Mouse (Mus musculus): ENCODE measurements around the gene Dmc1. TPM values are rescaled to one million over a fixed set of nuclear protein-coding genes. Genes with fewer than 3 reads are reported as not detected.

Gene Dmc1
- polyA plus RNA-seq, 1 experiment from 2014 or later = 0.49 TPM

GRCm38 (mm10) chr15:79609226-79609625 is 4.3 kb upstream of the Dmc1 start:
- Histone ChIP-seq H3K4me1 (replicated peaks) (peaks cover 8% of the 10 kb centered on the region), H3K27ac (replicated peaks) (no peak overlapping the region), H3K9me3 (no peaks in the 10 kb centered on the region), H3K36me3 (peaks cover 25% of the 10 kb centered on the region), H3K4me3 (no peak overlapping the region), H3K27me3 (no peaks in the 10 kb centered on the region), H3K4me2 (no peak overlapping the region), H3K9ac (no peak overlapping the region)
- WGBS = 100% methylated on average over 2 of the region's 2 CpGs
- no peak for ATAC-seq (ENCODE audit: low FRiP score, low read depth)

- H3K4me1 ChIP-seq (replicated peaks) = peaks cover 8% of the 10 kb centered on the region
- no peak overlapping the region for H3K27ac ChIP-seq (replicated peaks)
- H3K4me3 ChIP-seq = no peak overlapping the region
- H3K4me2 ChIP-seq = no peak overlapping the region
- WGBS = 79% methylated on average over 7 of the region's 7 CpGs
- H3K27me3 ChIP-seq = 0 out of 2 replicates have a peak, but pooled peaks cover 2% of the 10 kb centered on the region
- no peaks in the 10 kb centered on the region for H3K9me3 ChIP-seq
- H3K9ac ChIP-seq = no peak overlapping the region
- H3K36me3 ChIP-seq = peaks cover 18% of the 10 kb centered on the region
- ATAC-seq (ENCODE audit: low FRiP score, low read depth) = no peak
Measured at GRCm38 (mm10) chr15:79608214-79608613, 3.3 kb upstream of the Dmc1 start.

- Histone ChIP-seq H3K9me3 (no peaks in the 10 kb centered on the region), H3K27me3 (0 out of 2 replicates have a peak, but pooled peaks cover 2% of the 10 kb centered on the region), H3K4me2 (no peak overlapping the region), H3K36me3 (peaks cover 18% of the 10 kb centered on the region), H3K27ac (replicated peaks) (no peak overlapping the region), H3K9ac (no peak overlapping the region), H3K4me3 (no peak overlapping the region), H3K4me1 (replicated peaks) (peaks cover 8% of the 10 kb centered on the region)
- WGBS = 61% methylated on average over 2 of the region's 2 CpGs
- ATAC-seq (ENCODE audit: low FRiP score, low read depth) = no peak
Measured at GRCm38 (mm10) chr15:79607757-79608156, 2.8 kb upstream of the Dmc1 start.

GRCm38 (mm10) chr15:79606161-79606560 is 1.3 kb upstream of the Dmc1 start:
- Histone ChIP-seq H3K27ac (replicated peaks) (no peak overlapping the region), H3K4me3 (no peak overlapping the region), H3K4me1 (replicated peaks) (peaks cover 8% of the 10 kb centered on the region), H3K36me3 (peaks cover 11% of the 10 kb centered on the region), H3K9ac (no peak overlapping the region), H3K9me3 (no peaks in the 10 kb centered on the region), H3K4me2 (no peak overlapping the region), H3K27me3 (0 out of 2 replicates have a peak, but pooled peaks cover 2% of the 10 kb centered on the region)
- WGBS = 91% methylated on average over 12 of the region's 12 CpGs
- no peak for ATAC-seq (ENCODE audit: low FRiP score, low read depth)

- Histone ChIP-seq H3K36me3 (no peaks in the 10 kb centered on the region), H3K9me3 (no peaks in the 10 kb centered on the region), H3K27ac (replicated peaks) (no peak overlapping the region), H3K4me1 (replicated peaks) (peaks cover 8% of the 10 kb centered on the region), H3K4me3 (no peak overlapping the region), H3K9ac (no peak overlapping the region), H3K27me3 (0 out of 2 replicates have a peak, but pooled peaks cover 2% of the 10 kb centered on the region), H3K4me2 (no peak overlapping the region)
- no peak for ATAC-seq (ENCODE audit: low FRiP score, low read depth)
- 86% methylated on average over 2 of the region's 2 CpGs for WGBS
Measured at GRCm38 (mm10) chr15:79600176-79600575, 4.7 kb downstream of the Dmc1 start.

GRCm38 (mm10) chr15:79598715-79599114 is 6.2 kb downstream of the Dmc1 start:
- Histone ChIP-seq H3K4me1 (replicated peaks) (no peaks in the 10 kb centered on the region), H3K9me3 (no peaks in the 10 kb centered on the region), H3K4me2 (no peak overlapping the region), H3K27me3 (no peaks in the 10 kb centered on the region), H3K27ac (replicated peaks) (no peak overlapping the region), H3K4me3 (no peak overlapping the region), H3K9ac (no peak overlapping the region), H3K36me3 (no peaks in the 10 kb centered on the region)
- 100% methylated on average over 1 of the region's 1 CpGs for WGBS
- no peak for ATAC-seq (ENCODE audit: low FRiP score, low read depth)

GRCm38 (mm10) chr15:79581581-79581980 is 23.3 kb downstream of the Dmc1 start:
- ATAC-seq (ENCODE audit: low FRiP score, low read depth) = no peak
- H3K9me3 ChIP-seq = no peaks in the 10 kb centered on the region

GRCm38 (mm10) chr15:79577671-79578426 is 27.1 kb downstream of the Dmc1 start:
- Histone ChIP-seq H3K27me3 (no peaks in the 10 kb centered on the region), H3K4me1 (replicated peaks) (no peaks in the 10 kb centered on the region), H3K27ac (replicated peaks) (no peak overlapping the region), H3K4me3 (no peak overlapping the region), H3K9me3 (no peaks in the 10 kb centered on the region), H3K4me2 (no peak overlapping the region), H3K36me3 (no peaks in the 10 kb centered on the region), H3K9ac (no peak overlapping the region)
- whole genome bisulfite sequencing = 68% methylated on average over 6 of the region's 6 CpGs
- ATAC-seq (ENCODE audit: low FRiP score, low read depth) = no peak

More at GRCm38 (mm10) chr15:79581581-79581980, 23.3 kb downstream of the Dmc1 start:
- H3K9ac ChIP-seq = no peak overlapping the region
- no peak overlapping the region for H3K27ac ChIP-seq (replicated peaks)
- H3K4me1 ChIP-seq (replicated peaks) = no peaks in the 10 kb centered on the region
- no peaks in the 10 kb centered on the region for H3K27me3 ChIP-seq
- H3K4me2 ChIP-seq = no peak overlapping the region
- H3K4me3 ChIP-seq = no peak overlapping the region
- 61% methylated on average over 1 of the region's 1 CpGs for WGBS
- no peaks in the 10 kb centered on the region for H3K36me3 ChIP-seq

GRCm38 (mm10) chr15:79576947-79577346 is 28.0 kb downstream of the Dmc1 start:
- no peaks in the 10 kb centered on the region for H3K9me3 ChIP-seq
- no peaks in the 10 kb centered on the region for H3K4me1 ChIP-seq (replicated peaks)
- WGBS = 88% methylated on average over 2 of the region's 2 CpGs
- H3K4me3 ChIP-seq = no peak overlapping the region
- ATAC-seq (ENCODE audit: low FRiP score, low read depth) = no peak
- no peaks in the 10 kb centered on the region for H3K36me3 ChIP-seq
- H3K27ac ChIP-seq (replicated peaks) = no peak overlapping the region
- H3K9ac ChIP-seq = no peak overlapping the region
- H3K27me3 ChIP-seq = no peaks in the 10 kb centered on the region
- H3K4me2 ChIP-seq = no peak overlapping the region

- no peak overlapping the region for H3K27ac ChIP-seq (replicated peaks)
- H3K4me1 ChIP-seq (replicated peaks) = no peaks in the 10 kb centered on the region
- ATAC-seq (ENCODE audit: low FRiP score, low read depth) = no peak
- H3K4me3 ChIP-seq = no peak overlapping the region
- WGBS = 69% methylated on average over 1 of the region's 1 CpGs
- no peak overlapping the region for H3K9ac ChIP-seq
- no peak overlapping the region for H3K4me2 ChIP-seq
- H3K9me3 ChIP-seq = no peaks in the 10 kb centered on the region
- no peaks in the 10 kb centered on the region for H3K36me3 ChIP-seq
- no peaks in the 10 kb centered on the region for H3K27me3 ChIP-seq
Measured at GRCm38 (mm10) chr15:79575543-79576222, 29.2 kb downstream of the Dmc1 start.

- no peak overlapping the region for H3K27ac ChIP-seq (replicated peaks)
- no peak overlapping the region for H3K4me2 ChIP-seq
- H3K27me3 ChIP-seq = no peaks in the 10 kb centered on the region
- no peaks in the 10 kb centered on the region for H3K4me1 ChIP-seq (replicated peaks)
- H3K36me3 ChIP-seq = no peaks in the 10 kb centered on the region
- WGBS = 85% methylated on average over 9 of the region's 9 CpGs
- H3K9ac ChIP-seq = no peak overlapping the region
- no peaks in the 10 kb centered on the region for H3K9me3 ChIP-seq
- no peak for ATAC-seq (ENCODE audit: low FRiP score, low read depth)
- H3K4me3 ChIP-seq = no peak overlapping the region
Measured at GRCm38 (mm10) chr15:79562417-79562816, 42.5 kb downstream of the Dmc1 start.

GRCm38 (mm10) chr15:79559649-79560048 is 45.3 kb downstream of the Dmc1 start:
- Histone ChIP-seq H3K4me1 (replicated peaks) (no peaks in the 10 kb centered on the region), H3K36me3 (no peaks in the 10 kb centered on the region), H3K9ac (no peak overlapping the region), H3K27ac (replicated peaks) (no peak overlapping the region), H3K4me3 (no peak overlapping the region), H3K9me3 (no peaks in the 10 kb centered on the region), H3K4me2 (no peak overlapping the region), H3K27me3 (no peaks in the 10 kb centered on the region)
- 81% methylated on average over 3 of the region's 3 CpGs for WGBS
- ATAC-seq (ENCODE audit: low FRiP score, low read depth) = no peak

Data from hindbrain, embryonic 15.5 days (tissue).